16 mouse cellular contexts compared by ENCODE assay signal in genomic region chr12:110154963-110155325, GRCm38 (mm10).
DNase-seq lines count a peak whose midpoint lies in the region; ATAC-seq and TF ChIP-seq lines count a peak whose summit lies in the region.
"Had no signal": no experiment of that assay in that cellular context is flagged by ENCODE, and none has a peak within 500 bp of the region (broad histone marks: within the 10 kb centered on the region; RNA-seq: fewer than 3 reads in every experiment).

No protein-coding gene starts in this region.

- TF ChIP-seq CTCF in liver, postnatal 0 days (IDR thresholded peaks at IDR 0.05; ENCODE audit: low read depth): no peak

- WGBS in liver, postnatal 0 days (ENCODE audit: insufficient replicate concordance): 53% methylated on average over 4 of the region's 4 CpGs
- 56% methylated on average over 4 of the region's 4 CpGs for WGBS in liver, embryonic 11.5 days

- TF ChIP-seq EP300 in liver, postnatal 0 days (IDR thresholded peaks at IDR 0.05; ENCODE audit: low read depth): no peak

- H3K27ac ChIP-seq in liver, postnatal 0 days (ENCODE audit: low read depth): peak overlapping the region; percentile 64; the same call in 1 of the 2 replicates
- H3K27ac ChIP-seq in liver, embryonic 11.5 days (ENCODE audit: low read depth, low read length): no peak overlapping the region
- H3K27ac ChIP-seq: embryonic facial prominence, embryonic 12.5 days; hindbrain, embryonic 12.5 days; neural tube, embryonic 15.5 days; stomach, embryonic 15.5 days had no signal

- H3K4me3 ChIP-seq in liver, postnatal 0 days (ENCODE audit: low read depth, low read length): no peak overlapping the region
- no peak overlapping the region for H3K4me3 ChIP-seq in liver, embryonic 11.5 days (ENCODE audit: low read depth, low read length)
- H3K4me3 ChIP-seq: embryonic facial prominence, embryonic 12.5 days; hindbrain, embryonic 12.5 days; neural tube, embryonic 15.5 days; stomach, embryonic 15.5 days had no signal

- H3K27me3 ChIP-seq in liver, postnatal 0 days (ENCODE audit: insufficient read depth, low read length): no peaks in the 10 kb centered on the region
- H3K27me3 ChIP-seq in liver, embryonic 11.5 days (replicated peaks; ENCODE audit: control insufficient read depth, insufficient read depth, low read length): no peaks in the 10 kb centered on the region
- H3K27me3 ChIP-seq: embryonic facial prominence, embryonic 12.5 days; hindbrain, embryonic 12.5 days; neural tube, embryonic 15.5 days; Patski; stomach, embryonic 15.5 days had no signal

- peaks cover 6% of the 10 kb centered on the region; the same call in 1 of the 2 replicates for H3K4me1 ChIP-seq in liver, postnatal 0 days (ENCODE audit: insufficient read depth)
- H3K4me1 ChIP-seq in liver, embryonic 11.5 days (replicated peaks; ENCODE audit: control insufficient read depth, insufficient read depth, low read length): no peaks in the 10 kb centered on the region

- H3K9me3 ChIP-seq in liver, postnatal 0 days (ENCODE audit: low read length): no peaks in the 10 kb centered on the region
- H3K9me3 ChIP-seq in liver, embryonic 11.5 days (ENCODE audit: control insufficient read depth, low read length): no peaks in the 10 kb centered on the region
- H3K9me3 ChIP-seq: embryonic facial prominence, embryonic 12.5 days; hindbrain, embryonic 12.5 days; neural tube, embryonic 15.5 days; stomach, embryonic 15.5 days had no signal

- H3K36me3 ChIP-seq in liver, postnatal 0 days (replicated peaks; ENCODE audit: insufficient read depth, low read length): no peaks in the 10 kb centered on the region
- H3K36me3 ChIP-seq in liver, embryonic 11.5 days (ENCODE audit: control insufficient read depth, insufficient read depth, low read length): no peaks in the 10 kb centered on the region
- H3K36me3 ChIP-seq: embryonic facial prominence, embryonic 12.5 days; hindbrain, embryonic 12.5 days; neural tube, embryonic 15.5 days; stomach, embryonic 15.5 days had no signal

- H3K9ac ChIP-seq in liver, postnatal 0 days (replicated peaks): no peak overlapping the region
- no peak overlapping the region for H3K9ac ChIP-seq in liver, embryonic 11.5 days (ENCODE audit: low read depth, low read length)
- H3K9ac ChIP-seq: embryonic facial prominence, embryonic 12.5 days; hindbrain, embryonic 12.5 days; neural tube, embryonic 15.5 days; stomach, embryonic 15.5 days had no signal

- H3K4me2 ChIP-seq in liver, postnatal 0 days (ENCODE audit: low read depth, low read length): no peak overlapping the region
- H3K4me2 ChIP-seq in liver, embryonic 11.5 days: no peak overlapping the region
- H3K4me2 ChIP-seq: embryonic facial prominence, embryonic 12.5 days; hindbrain, embryonic 12.5 days; midbrain, embryonic 11.5 days; neural tube, embryonic 15.5 days; stomach, embryonic 15.5 days had no signal

- DNase-seq in cerebellum, postnatal 14 days: peak; percentile 18 to 24
- DNase-seq in cerebellum, adult 11-12 months: no peak
- no peak for DNase-seq in liver, postnatal 0 days
- DNase-seq in liver, embryonic 11.5 days (ENCODE audit: low spot score): no peak
- peak; percentile 56 for DNase-seq in adrenal gland, postnatal 10 days
- DNase-seq in kidney, postnatal 14 days: peak; percentile 38
- DNase-seq in right cerebral cortex, postnatal 14 days: no peak
- DNase-seq: liver; spleen, adult 18-20 months had no signal

- no peak for ATAC-seq in liver, postnatal 0 days
- no peak for ATAC-seq in liver, embryonic 11.5 days (replicated peaks; ENCODE audit: low FRiP score)
- ATAC-seq: intestine, embryonic 16.5 days; Patski had no signal

Comparison
In these comparisons a context has a peak if more than half of its experiments do, and no peak if none do; other contexts are left out.
1. DNase-seq: peak in cerebellum, postnatal 14 days (2 of 2), adrenal gland, postnatal 10 days (single experiment) and kidney, postnatal 14 days (single experiment); none in cerebellum, adult 11-12 months (single experiment), liver, postnatal 0 days (single experiment), liver, embryonic 11.5 days (single experiment) and right cerebral cortex, postnatal 14 days (single experiment).